ENCODE assay signal across 8 mouse cellular contexts in genomic region chr8:94172075-94172808, GRCm38 (mm10). TPM values are rescaled to one million over a fixed set of nuclear protein-coding genes. Genes with fewer than 3 reads are reported as not detected.
DNase-seq lines count a peak whose midpoint lies in the region; ATAC-seq lines count a peak whose summit lies in the region.

Mt2 (plus strand) TSS chr8:94172664.

- no peaks in the 10 kb centered on the region for H3K9me3 ChIP-seq in intestine, embryonic 16.5 days (ENCODE audit: control insufficient read depth, low read length)
- no peaks in the 10 kb centered on the region for H3K9me3 ChIP-seq in limb, embryonic 11.5 days (ENCODE audit: control insufficient read depth, low read length)
- no peaks in the 10 kb centered on the region for H3K9me3 ChIP-seq in midbrain, embryonic 12.5 days

- H3K4me3 ChIP-seq in intestine, embryonic 16.5 days (ENCODE audit: low read length), result peak within 1 kb of the TSS; percentile 59
- H3K4me3 ChIP-seq in limb, embryonic 11.5 days (ENCODE audit: low read depth, low read length), result peak within 1 kb of the TSS; percentile 35
- peak within 1 kb of the TSS; percentile 49 for H3K4me3 ChIP-seq in midbrain, embryonic 12.5 days

- no peaks in the 10 kb centered on the region for H3K36me3 ChIP-seq in intestine, embryonic 16.5 days (ENCODE audit: control insufficient read depth, insufficient read depth, low read length)
- H3K36me3 ChIP-seq in limb, embryonic 11.5 days (ENCODE audit: control insufficient read depth, insufficient read depth, low read length), result no peaks in the 10 kb centered on the region
- H3K36me3 ChIP-seq in midbrain, embryonic 12.5 days, result no peaks in the 10 kb centered on the region

- peak within 1 kb of the TSS; percentile 86 for H3K27ac ChIP-seq in intestine, embryonic 16.5 days (ENCODE audit: low read length)
- H3K27ac ChIP-seq in limb, embryonic 11.5 days (replicated peaks; ENCODE audit: low read depth, low read length), result no peak within 1 kb of the TSS
- H3K27ac ChIP-seq in midbrain, embryonic 12.5 days (replicated peaks), result no peak within 1 kb of the TSS

- peak; percentile 88 for ATAC-seq in intestine, embryonic 16.5 days
- ATAC-seq in limb, embryonic 11.5 days (ENCODE audit: insufficient number of reproducible peaks, low FRiP score, low TSS enrichment, low read depth), result peak; percentile 57; the same call in 1 of the 2 replicates
- ATAC-seq in midbrain, embryonic 12.5 days (ENCODE audit: low FRiP score, low read depth), result peak; percentile 62

- peak within 1 kb of the TSS; percentile 95 for H3K4me2 ChIP-seq in intestine, embryonic 16.5 days (ENCODE audit: low read depth, low read length)
- H3K4me2 ChIP-seq in limb, embryonic 11.5 days (ENCODE audit: low read depth, severe bottlenecking), result peak within 1 kb of the TSS; percentile 72
- peak within 1 kb of the TSS; percentile 90 for H3K4me2 ChIP-seq in midbrain, embryonic 12.5 days (replicated peaks)

- H3K9ac ChIP-seq in intestine, embryonic 16.5 days (ENCODE audit: low read depth, low read length), result peak within 1 kb of the TSS; percentile 72
- peak within 1 kb of the TSS; percentile 27 for H3K9ac ChIP-seq in limb, embryonic 11.5 days (ENCODE audit: low read length)
- H3K9ac ChIP-seq in midbrain, embryonic 12.5 days (replicated peaks), result peak within 1 kb of the TSS; percentile 47

- WGBS in intestine, embryonic 16.5 days, result 1% methylated on average over 56 of the region's 56 CpGs
- 2% methylated on average over 56 of the region's 56 CpGs for WGBS in limb, embryonic 11.5 days
- WGBS in midbrain, embryonic 12.5 days, result 1% methylated on average over 56 of the region's 56 CpGs

- DNase-seq in thymus, postnatal 4 days, result peak; percentile 61
- no peak for DNase-seq in thymus, postnatal 10 days (ENCODE audit: low spot score in 2 of 2)
- DNase-seq in embryo, embryonic 11 days, result peak; percentile 69
- DNase-seq in gonadal fat pad, adult 2 months (ENCODE audit: low read depth), result no peak
- peak; percentile 58 for DNase-seq in limb, embryonic 11.5 days (ENCODE audit: low spot score)
- DNase-seq in spleen, postnatal 4 days (ENCODE audit: low spot score in 2 of 2), result peak; percentile 91 to 92

- H3K27me3 ChIP-seq in intestine, embryonic 16.5 days (replicated peaks; ENCODE audit: control insufficient read depth, insufficient read depth, low read length), result peaks cover 31% of the 10 kb centered on the region
- H3K27me3 ChIP-seq in limb, embryonic 11.5 days (ENCODE audit: control insufficient read depth, insufficient read depth, low read length), result peaks cover 54% of the 10 kb centered on the region
- H3K27me3 ChIP-seq in midbrain, embryonic 12.5 days, result peaks cover 93% of the 10 kb centered on the region

- peaks cover 12% of the 10 kb centered on the region for H3K4me1 ChIP-seq in intestine, embryonic 16.5 days (ENCODE audit: control insufficient read depth, insufficient read depth, low read length)
- peaks cover 11% of the 10 kb centered on the region for H3K4me1 ChIP-seq in limb, embryonic 11.5 days (ENCODE audit: control insufficient read depth, insufficient read depth, low read length)
- H3K4me1 ChIP-seq in midbrain, embryonic 12.5 days, result peaks cover 21% of the 10 kb centered on the region

RNA-seq across cellular contexts. Expression of gene Mt2, which starts in this region (rescaled TPM):
- 147 and 159 TPM in 2 replicates for polyA plus RNA-seq in gonadal fat pad, adult 2 months (2012; rRNA removed)
- 600 and 738 TPM in 2 replicates for polyA plus RNA-seq in intestine, embryonic 16.5 days (2015; fragmentation: Nextera tagmentation; extraction: Ambion mirVana)
- 21.7 and 23.2 TPM in 2 replicates for polyA plus RNA-seq in limb, embryonic 11.5 days (2014; fragmentation: Nextera tagmentation; extraction: Ambion mirVana)
- polyA plus RNA-seq in midbrain, embryonic 12.5 days (2016; fragmentation: Nextera tagmentation; extraction: Ambion mirVana), result 12.9 and 13.1 TPM in 2 replicates

Comparison
In these comparisons a context has a peak if more than half of its experiments do, and no peak if none do; other contexts are left out.
1. DNase-seq: peak in thymus, postnatal 4 days (single experiment), embryo, embryonic 11 days (single experiment), limb, embryonic 11.5 days (single experiment) and spleen, postnatal 4 days (2 of 2); none in thymus, postnatal 10 days (0 of 2) and gonadal fat pad, adult 2 months (single experiment).
2. Peak in every context shown above with its lines, with median percentiles within 50 percentile points of each other: ATAC-seq, H3K4me2 ChIP-seq, H3K4me3 ChIP-seq and H3K9ac ChIP-seq.